ENCODE assay signal across 18 mouse cellular contexts in genomic region chr1:59326854-59327395, GRCm38 (mm10).
DNase-seq lines count a peak whose midpoint lies in the region; ATAC-seq lines count a peak whose summit lies in the region.
"Had no signal": no experiment of that assay in that cellular context is flagged by ENCODE, and none has a peak within 500 bp of the region (broad histone marks: within the 10 kb centered on the region; RNA-seq: fewer than 3 reads in every experiment).

No protein-coding gene starts in this region.

- H3K4me2 ChIP-seq in hindbrain, embryonic 12.5 days (replicated peaks): 0 out of 2 replicates have a peak overlapping the region, but pooled peaks have one; percentile 1
- no peak overlapping the region for H3K4me2 ChIP-seq in hindbrain, embryonic 13.5 days
- H3K4me2 ChIP-seq in neural tube, embryonic 15.5 days: no peak overlapping the region
- H3K4me2 ChIP-seq in neural tube, embryonic 14.5 days (ENCODE audit: low read depth, low read length): no peak overlapping the region
- H3K4me2 ChIP-seq: midbrain, embryonic 13.5 days had no signal

- H3K27me3 ChIP-seq in hindbrain, embryonic 12.5 days: no peaks in the 10 kb centered on the region
- H3K27me3 ChIP-seq in hindbrain, embryonic 13.5 days: no peaks in the 10 kb centered on the region
- no peaks in the 10 kb centered on the region for H3K27me3 ChIP-seq in neural tube, embryonic 15.5 days (replicated peaks)
- H3K27me3 ChIP-seq in neural tube, embryonic 14.5 days (ENCODE audit: control insufficient read depth, insufficient read depth, low read length): no peaks in the 10 kb centered on the region

- no peaks in the 10 kb centered on the region for H3K9me3 ChIP-seq in hindbrain, embryonic 12.5 days (replicated peaks)
- no peaks in the 10 kb centered on the region for H3K9me3 ChIP-seq in hindbrain, embryonic 13.5 days
- H3K9me3 ChIP-seq in neural tube, embryonic 15.5 days (replicated peaks): no peaks in the 10 kb centered on the region
- H3K9me3 ChIP-seq in neural tube, embryonic 14.5 days (ENCODE audit: control insufficient read depth, low read length): no peaks in the 10 kb centered on the region
- H3K9me3 ChIP-seq: midbrain, embryonic 13.5 days had no signal

- H3K4me1 ChIP-seq in hindbrain, embryonic 12.5 days: peaks cover 26% of the 10 kb centered on the region
- peaks cover 26% of the 10 kb centered on the region for H3K4me1 ChIP-seq in hindbrain, embryonic 13.5 days (replicated peaks)
- peaks cover 27% of the 10 kb centered on the region for H3K4me1 ChIP-seq in neural tube, embryonic 15.5 days
- peaks cover 4% of the 10 kb centered on the region; the same call in 1 of the 2 replicates for H3K4me1 ChIP-seq in neural tube, embryonic 14.5 days (ENCODE audit: control insufficient read depth, insufficient read depth, low read length)

- H3K36me3 ChIP-seq in hindbrain, embryonic 12.5 days: no peaks in the 10 kb centered on the region
- H3K36me3 ChIP-seq in hindbrain, embryonic 13.5 days: no peaks in the 10 kb centered on the region
- H3K36me3 ChIP-seq in neural tube, embryonic 15.5 days: no peaks in the 10 kb centered on the region
- no peaks in the 10 kb centered on the region for H3K36me3 ChIP-seq in neural tube, embryonic 14.5 days (ENCODE audit: control insufficient read depth, insufficient read depth, low read length)
- H3K36me3 ChIP-seq: midbrain, embryonic 13.5 days had no signal

- no peak for ATAC-seq in hindbrain, embryonic 12.5 days (ENCODE audit: low FRiP score)
- no peak for ATAC-seq in hindbrain, embryonic 13.5 days (ENCODE audit: low FRiP score)
- ATAC-seq in neural tube, embryonic 15.5 days (ENCODE audit: low FRiP score): no peak
- peak; percentile 35; the same call in 1 of the 2 replicates for ATAC-seq in neural tube, embryonic 14.5 days (ENCODE audit: low read depth)
- ATAC-seq: CD4-positive, CD25-positive, alpha-beta regulatory T cell, adult 4 months; intestine, embryonic 16.5 days; liver, postnatal 0 days; midbrain, embryonic 13.5 days had no signal

- H3K9ac ChIP-seq in hindbrain, embryonic 12.5 days: no peak overlapping the region
- H3K9ac ChIP-seq in hindbrain, embryonic 13.5 days: no peak overlapping the region
- H3K9ac ChIP-seq in neural tube, embryonic 15.5 days (replicated peaks): no peak overlapping the region
- no peak overlapping the region for H3K9ac ChIP-seq in neural tube, embryonic 14.5 days (replicated peaks; ENCODE audit: low read depth, low read length)
- H3K9ac ChIP-seq: liver, postnatal 0 days; midbrain, embryonic 13.5 days had no signal

- H3K4me3 ChIP-seq in hindbrain, embryonic 12.5 days: no peak overlapping the region
- H3K4me3 ChIP-seq in hindbrain, embryonic 13.5 days: no peak overlapping the region
- no peak overlapping the region for H3K4me3 ChIP-seq in neural tube, embryonic 15.5 days (replicated peaks)
- H3K4me3 ChIP-seq in neural tube, embryonic 14.5 days (ENCODE audit: low read depth, low read length): no peak overlapping the region
- H3K4me3 ChIP-seq: midbrain, embryonic 13.5 days had no signal

- peak; percentile 38 for DNase-seq in neural tube, embryonic 10.5 days (ENCODE audit: extremely low spot score, low spot score)
- DNase-seq in embryo, embryonic 9.5 days (ENCODE audit: extremely low spot score): peak; percentile 59
- DNase-seq in urinary bladder, adult 2 months (ENCODE audit: low spot score): no peak
- DNase-seq in left cerebral cortex, adult 11 months (ENCODE audit: low spot score): no peak
- DNase-seq: adrenal gland, postnatal 10 days; cerebellum, postnatal 25 days; liver, postnatal 0 days; lung, postnatal 36 days; right cerebral cortex, adult 18-20 months; spleen, adult 18-20 months; thymus, postnatal 25 days had no signal

- H3K27ac ChIP-seq in hindbrain, embryonic 12.5 days: no peak overlapping the region
- H3K27ac ChIP-seq in hindbrain, embryonic 13.5 days: no peak overlapping the region
- H3K27ac ChIP-seq in neural tube, embryonic 15.5 days (replicated peaks): no peak overlapping the region; the same call in 1 of the 2 replicates
- no peak overlapping the region for H3K27ac ChIP-seq in neural tube, embryonic 14.5 days (ENCODE audit: low read depth, low read length)
- H3K27ac ChIP-seq: midbrain, embryonic 13.5 days had no signal

- 8% methylated on average over 10 of the region's 10 CpGs for WGBS in hindbrain, embryonic 12.5 days
- 12% methylated on average over 10 of the region's 10 CpGs for WGBS in hindbrain, embryonic 13.5 days
- WGBS in neural tube, embryonic 15.5 days: 20% methylated on average over 10 of the region's 10 CpGs
- 10% methylated on average over 10 of the region's 10 CpGs for WGBS in neural tube, embryonic 14.5 days

Comparison
In these comparisons a context has a peak if more than half of its experiments do, and no peak if none do; other contexts are left out.
1. DNase-seq: peak in neural tube, embryonic 10.5 days (single experiment) and embryo, embryonic 9.5 days (single experiment); none in urinary bladder, adult 2 months (single experiment) and left cerebral cortex, adult 11 months (single experiment).